Mouse (Mus musculus) CD4-positive, CD25-positive, alpha-beta regulatory T cell, adult 2 months (primary cell): ENCODE measurements around the gene Sorl1.
A peak's percentile ranks its signal among the peaks of the same experiment; 100 is the strongest.

Experiments
- DNase-seq: peaks from one replicate; pipeline ENCODE4 v3.0.0-alpha.2; 2012; ENCODE audit warnings: low read depth, low spot score

Gene Sorl1

DNA sequence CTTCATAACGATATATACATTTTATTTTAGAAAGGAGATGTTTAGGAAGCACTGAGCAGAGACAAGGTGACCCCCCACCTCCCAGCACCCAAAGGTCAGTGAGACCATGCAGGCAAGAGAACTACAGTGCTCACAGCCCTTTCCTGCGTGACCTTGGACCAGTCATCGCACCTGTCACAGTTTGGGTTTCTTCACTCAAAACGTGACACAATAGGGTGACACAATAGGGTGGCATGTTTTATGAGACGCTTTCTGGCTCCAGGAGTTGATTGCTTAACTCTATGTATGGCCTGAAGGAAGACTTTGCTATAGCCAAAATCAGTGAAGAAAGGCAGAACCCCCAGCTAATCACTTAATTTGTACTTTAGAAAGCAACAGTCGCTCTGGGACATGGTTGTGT, 1.7 kb downstream of the Sorl1 start:
- DNase-seq, result no peak

DNA sequence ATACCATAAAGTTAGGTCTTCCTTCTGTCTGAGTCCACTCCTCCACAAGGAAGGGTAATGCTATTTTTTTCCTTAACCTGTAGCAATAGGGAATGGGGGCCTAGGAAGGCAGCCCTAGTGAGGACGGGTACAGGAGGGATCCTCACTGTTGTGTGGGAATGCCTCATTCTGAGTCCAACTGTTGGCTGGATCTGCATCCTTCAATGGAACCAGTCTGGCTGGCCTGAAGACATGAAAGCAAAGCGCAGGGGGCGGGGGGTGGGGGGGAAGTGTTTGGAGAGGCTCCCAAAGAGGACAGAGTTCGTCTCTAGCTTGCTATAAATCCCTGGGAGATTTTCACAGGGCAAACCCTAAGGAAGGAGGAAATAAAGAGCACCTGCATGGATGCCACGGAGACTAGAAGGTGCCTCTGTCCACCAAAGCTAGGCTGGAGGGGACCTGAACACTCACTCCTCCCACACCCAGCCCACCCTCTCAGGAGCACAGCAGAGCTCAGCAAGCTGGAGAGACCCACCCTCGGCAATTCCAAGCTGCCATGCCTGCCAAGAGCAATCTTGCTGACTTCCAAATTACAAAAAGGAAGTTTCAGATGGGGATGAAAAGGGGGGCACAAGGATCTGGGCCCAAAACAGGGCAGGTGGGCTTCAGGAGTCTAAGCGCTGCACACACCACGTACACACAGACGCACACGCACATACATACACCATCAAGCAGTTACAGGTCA, 2.3 kb downstream of the Sorl1 start:
- no peak for DNase-seq

DNA sequence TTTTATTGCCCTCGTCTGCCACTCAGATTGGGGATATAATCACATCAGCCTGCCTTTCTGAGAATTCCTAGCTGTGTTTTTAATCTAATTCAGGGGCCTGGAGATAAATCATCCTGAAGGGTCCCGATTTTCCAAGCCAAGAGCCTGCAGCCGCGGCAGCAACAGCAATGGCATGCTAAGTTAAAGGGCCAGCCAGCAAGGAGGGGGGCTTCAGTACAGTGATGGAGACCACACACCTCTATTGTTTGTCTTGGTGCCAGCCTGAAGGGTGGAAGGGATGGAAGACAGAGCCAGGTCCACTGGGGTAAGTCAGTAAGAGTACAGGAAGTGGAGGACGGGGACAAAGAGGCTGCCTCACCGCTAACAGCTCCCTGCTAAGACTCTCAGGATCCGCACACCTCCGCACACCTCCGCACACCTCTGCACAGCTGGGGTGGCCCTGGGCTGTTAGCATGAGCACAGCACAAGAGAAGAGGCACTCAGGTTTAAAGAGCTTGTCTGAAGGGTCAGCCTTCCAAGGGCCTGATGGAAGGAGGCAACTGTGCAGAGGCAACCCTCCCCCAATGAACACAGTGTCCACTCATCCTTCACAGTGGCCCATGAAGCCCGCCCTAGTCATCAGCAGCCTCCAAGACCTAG, 7.6 kb downstream of the Sorl1 start:
- DNase-seq, result no peak

DNA sequence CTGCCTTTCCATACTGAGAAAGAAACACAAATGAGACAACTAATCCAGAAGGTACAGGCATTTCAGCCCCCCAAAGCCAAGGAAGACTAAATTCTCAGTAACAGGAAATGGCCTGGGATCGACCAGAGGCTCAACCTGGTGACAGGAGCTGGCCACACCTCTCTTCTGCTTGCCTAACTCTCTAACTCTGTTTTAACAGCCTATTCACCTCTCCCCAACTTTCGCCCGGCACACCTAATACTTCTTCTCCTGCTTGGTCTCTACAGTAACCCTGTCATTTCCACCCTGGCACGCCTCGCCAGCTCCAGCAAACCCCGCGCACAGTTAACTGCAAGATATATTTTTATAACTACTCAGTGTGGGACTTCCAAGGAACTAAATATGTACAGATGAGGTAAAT, 9.0 kb downstream of the Sorl1 start:
- no peak for DNase-seq

DNA sequence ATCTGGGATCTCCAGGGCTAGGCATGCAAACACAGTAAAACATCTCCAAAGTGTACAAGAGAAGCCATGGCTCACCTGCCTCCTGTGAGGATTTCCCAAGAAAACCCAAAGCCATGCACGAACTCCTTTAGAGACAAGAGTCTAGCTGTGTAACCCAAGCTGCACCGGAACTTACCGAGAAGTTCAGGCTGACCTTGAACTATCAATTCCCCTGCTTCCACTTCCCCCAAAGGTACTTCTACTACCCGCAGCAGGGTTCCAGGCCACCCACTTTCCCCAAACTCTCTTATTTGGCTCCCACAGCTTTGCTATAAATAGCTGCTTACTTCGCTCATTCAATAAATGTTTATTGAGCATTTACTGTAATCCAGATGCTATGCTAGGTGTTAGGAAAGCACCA, 10.8 kb downstream of the Sorl1 start:
- no peak for DNase-seq

DNA sequence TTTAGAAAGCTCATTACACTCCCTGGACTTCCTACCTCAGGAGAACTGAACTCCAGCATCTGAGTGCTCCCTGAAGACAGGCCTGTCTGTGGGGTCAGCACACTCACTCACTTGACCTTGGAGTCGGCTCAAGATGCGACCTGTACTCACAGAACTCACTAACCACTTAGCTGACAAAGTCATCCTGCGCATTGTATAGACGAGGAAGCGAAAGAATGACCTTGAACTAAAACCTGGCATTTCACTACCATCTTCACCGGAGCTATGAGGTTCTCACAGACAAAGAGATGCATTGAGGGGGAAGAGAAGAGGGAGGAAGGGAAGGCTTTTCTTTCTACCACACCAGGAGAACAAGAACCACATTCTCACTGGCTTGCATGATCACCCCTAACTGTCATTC, 11.4 kb downstream of the Sorl1 start:
- no peak for DNase-seq

DNA sequence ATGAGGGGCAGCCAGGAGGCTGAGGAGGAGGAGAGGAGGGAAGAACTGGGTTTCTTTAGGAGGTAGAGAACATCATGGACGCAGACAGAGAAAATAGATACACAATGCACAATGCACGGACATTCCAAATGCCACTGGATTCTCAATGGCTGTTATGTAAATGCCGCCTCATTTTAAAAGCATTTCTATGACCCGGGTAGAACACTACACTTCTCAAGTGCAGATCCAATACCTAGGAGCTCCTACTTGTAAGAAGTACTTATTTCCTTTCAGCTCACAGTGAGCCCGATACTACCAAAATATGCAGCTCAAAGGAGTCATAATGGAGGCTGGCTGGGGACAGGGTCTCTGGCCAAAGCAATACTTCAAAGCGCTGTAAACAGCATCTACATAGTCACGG, 12.8 kb downstream of the Sorl1 start:
- no peak for DNase-seq

DNA sequence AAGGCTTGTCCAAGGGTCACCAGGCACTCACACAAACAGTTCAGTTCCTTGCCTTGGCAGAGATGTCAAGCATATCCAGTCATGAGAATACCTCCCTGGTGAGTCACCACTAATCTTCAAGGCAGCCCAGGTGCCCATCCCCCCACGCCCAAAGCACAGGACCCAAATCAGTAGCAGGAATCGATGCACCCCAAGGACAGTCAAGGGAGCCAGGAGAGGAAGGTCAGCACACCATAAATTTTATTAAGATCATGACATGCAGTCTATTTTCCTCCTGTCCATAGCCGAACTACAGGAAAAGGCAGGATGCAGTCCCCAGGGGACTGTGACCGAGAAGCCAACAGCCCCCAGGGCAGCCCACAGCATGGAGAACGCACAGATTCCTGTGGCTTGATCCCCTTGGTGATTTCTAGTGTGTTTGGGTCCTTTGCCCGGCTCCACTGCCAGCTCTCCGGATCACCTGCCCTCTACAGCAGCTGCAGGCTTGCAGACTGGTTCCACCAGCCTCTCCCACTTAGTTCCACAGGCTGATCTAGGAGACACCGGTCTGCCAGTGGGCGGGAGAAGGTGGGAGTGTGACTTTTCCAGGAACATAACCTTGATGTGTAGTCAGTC, 14.2 kb downstream of the Sorl1 start:
- peak; percentile 53 for DNase-seq

DNA sequence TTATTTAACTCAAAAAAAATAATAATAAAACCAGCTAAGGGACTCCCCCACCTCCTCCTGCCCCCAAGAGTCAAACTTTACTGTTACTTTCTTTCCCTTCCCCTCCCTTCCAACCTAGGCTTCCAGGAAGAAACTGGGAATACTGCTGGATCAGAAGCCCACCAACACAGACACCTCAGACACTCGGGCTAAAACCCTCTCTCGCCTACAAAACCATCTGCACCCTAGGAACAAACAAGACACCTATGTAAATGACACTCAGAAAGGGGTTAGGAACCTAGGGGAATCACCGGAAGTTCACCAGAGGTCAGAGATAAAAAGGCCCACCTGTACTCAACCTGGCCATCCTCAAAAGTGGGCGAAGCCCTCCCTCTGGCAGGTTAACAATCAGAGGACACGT, 15.0 kb downstream of the Sorl1 start:
- no peak for DNase-seq

DNA sequence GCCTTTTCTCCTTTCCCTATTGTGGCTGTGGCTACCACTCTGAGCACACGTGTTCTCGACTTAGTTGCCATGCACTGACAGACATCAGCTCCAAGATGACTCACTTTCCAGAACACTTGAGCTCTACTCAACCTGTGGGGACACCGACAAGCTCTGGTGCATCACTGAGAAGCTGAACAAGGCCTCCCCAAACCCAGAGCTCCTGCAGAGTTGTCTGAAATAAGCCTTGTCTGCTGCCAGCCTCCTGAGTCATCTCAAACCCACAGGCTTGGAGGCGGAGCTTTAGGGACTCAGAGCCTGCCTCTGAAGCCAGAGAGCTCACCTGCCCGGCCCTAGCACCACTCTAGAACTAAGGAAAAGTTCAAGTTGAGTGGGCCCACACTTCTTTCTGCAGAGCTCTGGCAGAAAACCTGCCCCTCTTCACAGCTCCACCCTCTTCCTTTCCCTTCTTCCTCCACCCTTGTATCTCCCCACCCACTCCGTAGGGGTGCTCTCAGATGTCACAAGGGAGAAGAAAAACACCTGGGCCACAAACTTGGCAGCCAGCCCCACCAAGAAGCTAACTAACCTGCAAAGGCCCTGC, 15.6 kb downstream of the Sorl1 start:
- peak; percentile 76 for DNase-seq

DNA sequence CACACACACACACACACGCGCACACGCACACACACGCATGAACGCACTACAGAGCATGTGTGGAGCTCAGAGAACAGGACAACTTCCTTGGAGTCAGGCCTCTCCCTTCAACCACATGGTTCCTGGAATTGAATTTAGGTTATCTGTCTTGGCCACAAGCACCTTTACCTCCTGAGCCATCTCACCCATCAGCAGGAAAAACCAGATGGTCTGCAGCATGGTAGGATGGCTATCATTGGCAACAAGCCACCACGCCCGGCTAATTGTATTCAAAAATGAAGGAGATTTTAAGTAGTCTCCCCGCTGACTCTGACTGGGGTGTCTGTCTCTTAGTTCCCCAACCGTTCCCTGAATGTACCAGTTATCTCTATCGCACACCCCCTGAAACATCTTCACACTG, 17.0 kb downstream of the Sorl1 start:
- no peak for DNase-seq

DNA sequence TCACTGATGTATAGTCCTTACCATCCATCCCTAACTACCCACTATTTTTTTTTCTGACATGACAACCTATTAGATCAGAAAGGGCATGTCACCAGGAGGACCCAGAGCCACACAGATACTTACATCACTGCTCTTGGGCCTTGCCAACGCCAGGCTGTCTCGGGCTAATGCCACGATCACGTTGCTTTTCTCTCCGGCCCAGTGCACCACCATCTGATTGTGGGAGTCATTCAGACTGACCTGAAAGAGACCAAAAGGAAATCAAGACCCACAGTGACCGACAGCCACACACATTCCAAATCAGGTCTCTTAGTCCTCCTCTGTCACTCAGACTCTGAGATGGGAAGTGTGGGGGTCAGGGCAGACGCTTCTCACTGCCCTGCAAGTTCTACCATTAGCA, 17.8 kb downstream of the Sorl1 start:
- no peak for DNase-seq

DNA sequence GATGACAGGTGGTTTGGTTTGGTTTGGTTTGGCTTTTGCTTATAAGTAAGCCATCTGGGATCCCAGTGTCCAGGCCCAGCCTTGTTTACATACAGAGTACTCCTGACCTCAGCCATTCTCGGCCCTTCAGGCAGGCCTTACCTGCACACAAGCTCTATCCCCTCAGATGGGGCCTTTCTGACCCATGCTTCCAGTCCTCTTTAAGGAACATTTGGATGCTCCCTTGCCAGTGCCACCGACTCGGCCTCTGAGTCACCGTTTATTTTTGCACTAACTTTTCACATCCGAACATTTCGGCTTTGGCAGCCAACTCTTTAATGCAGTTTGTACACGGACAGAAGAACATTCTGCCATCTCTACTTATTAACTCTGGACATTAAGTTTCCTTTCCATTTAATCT, 20.6 kb downstream of the Sorl1 start:
- DNase-seq, result no peak

DNA sequence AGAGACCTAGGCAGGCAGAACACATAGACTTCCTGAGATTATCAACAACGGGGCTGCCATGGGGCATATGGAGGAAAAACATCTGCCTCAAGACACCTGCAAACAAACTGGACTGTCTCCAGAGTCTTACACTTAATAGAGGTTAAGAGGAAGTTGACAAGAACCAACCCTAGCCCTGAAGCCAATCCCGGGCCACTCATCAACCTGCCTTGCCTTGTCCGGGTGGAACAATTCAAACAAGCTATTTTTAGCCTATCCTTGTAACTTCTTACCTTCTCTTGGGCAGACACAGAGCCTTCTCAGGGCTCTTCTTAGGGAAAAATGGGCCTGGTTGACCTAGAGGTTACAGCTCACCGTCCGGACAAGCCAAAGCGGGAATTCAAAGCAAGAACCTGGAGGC, 22.1 kb downstream of the Sorl1 start:
- no peak for DNase-seq

DNA sequence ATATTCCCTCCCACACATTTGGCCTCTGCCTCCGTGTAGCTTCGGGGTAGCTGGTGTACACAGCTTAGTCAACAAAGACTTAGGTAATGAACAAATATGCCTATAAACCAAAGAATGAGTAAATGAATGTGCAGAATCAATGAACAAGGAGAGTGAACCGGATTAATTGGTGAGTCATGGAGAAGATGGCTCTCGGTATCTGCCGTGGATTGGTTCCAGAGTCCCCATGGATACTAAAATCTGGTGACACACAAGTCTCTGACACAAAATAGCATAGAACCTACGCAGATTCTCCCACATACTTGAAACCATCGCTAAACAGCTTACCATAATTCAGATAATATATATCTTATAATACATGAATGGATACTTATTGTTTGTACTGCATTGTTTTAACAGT, 22.8 kb downstream of the Sorl1 start:
- DNase-seq, result no peak

DNA sequence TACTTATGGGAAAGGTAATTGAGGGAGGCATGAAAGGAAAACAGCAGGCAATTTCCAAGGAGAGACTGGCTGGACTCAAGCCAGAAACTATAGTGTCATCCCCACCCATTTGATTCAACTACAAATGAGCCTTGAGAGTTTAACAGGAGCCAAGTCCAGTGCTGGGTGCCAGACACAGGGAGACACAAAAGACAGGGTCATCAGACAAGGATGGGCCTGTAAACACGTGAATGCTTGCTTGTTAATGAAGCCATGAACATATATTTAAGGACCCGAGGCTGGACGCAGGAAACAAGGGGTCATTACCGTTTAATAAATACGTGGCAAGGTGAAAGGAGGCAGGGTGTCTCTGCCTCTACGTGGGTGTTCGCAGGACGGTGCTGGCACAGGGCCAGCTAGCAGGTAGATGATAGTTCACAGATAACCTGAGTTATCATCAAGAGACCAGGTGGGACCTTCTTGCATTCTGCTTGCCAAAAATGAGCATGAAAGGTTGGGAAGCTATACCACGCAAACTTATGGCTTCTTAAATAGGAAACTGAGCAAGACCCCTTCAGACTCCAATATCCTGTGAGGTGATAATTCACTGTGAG, 23.4 kb downstream of the Sorl1 start:
- no peak for DNase-seq

DNA sequence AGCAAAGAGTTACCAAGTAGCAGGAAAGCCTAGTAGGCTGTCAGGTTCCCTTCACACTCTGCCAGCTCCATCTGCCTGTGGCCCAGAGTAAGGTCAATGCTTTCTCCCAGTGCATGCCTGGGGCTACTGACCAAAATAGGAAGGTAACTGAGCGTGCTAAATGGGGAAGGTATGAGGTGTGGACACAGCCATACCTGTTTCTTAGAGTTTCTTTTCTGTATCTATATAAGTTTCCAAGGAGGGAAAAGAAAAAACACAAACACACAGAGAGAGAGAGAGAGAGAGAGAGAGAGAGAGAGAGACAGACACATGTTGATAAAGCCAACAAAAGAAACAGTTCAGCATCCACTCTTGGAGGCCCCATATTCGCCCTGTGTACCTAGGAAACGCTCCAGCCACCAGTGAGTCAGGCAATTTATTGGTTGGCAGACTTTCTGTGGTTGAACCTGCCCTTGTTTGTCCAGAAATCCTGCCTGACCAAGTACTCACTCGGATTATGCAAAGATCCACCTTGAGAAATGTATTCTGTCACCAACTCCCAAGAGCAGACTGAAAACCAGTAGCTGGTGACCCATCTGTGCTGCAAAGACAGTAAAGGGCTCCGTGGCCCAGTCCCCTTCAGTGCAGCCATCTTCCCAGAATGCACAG, 25.5 kb downstream of the Sorl1 start:
- no peak for DNase-seq

DNA sequence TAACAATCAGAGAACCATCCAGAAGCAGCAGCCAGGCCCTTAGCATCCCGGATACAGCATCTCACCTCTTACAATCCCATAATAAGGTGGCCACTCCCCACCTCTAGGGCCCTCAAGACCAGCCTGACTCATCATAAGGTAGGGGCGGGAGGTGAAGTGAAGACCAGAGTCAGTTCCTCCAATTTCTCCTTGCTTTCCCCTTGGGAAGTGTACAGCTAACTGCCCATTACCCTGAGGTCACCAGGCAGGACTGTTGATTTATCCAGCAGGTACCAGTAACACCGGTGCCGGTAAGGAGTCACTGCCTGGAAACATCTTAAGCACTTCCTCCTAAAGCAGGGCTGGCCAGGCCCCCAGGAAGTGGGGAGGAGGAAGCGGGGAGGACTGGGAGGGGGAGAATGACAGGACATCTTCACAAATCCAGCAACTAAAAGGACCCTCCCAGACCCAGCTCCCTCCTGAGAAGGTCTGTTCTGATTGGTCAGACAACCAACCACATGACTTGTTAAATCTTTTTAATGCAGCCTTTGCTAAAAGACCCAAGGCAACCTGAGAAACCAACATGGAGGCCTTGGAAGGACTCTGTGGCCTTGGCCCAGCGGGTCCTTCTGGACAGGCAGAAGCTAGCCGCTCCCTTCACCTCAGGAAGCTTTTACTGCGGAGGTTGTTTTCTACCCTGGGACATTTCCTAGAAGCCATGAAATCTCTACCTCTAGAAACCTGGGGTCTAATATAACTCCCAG, 26.2 kb downstream of the Sorl1 start:
- peak; percentile 62 for DNase-seq

DNA sequence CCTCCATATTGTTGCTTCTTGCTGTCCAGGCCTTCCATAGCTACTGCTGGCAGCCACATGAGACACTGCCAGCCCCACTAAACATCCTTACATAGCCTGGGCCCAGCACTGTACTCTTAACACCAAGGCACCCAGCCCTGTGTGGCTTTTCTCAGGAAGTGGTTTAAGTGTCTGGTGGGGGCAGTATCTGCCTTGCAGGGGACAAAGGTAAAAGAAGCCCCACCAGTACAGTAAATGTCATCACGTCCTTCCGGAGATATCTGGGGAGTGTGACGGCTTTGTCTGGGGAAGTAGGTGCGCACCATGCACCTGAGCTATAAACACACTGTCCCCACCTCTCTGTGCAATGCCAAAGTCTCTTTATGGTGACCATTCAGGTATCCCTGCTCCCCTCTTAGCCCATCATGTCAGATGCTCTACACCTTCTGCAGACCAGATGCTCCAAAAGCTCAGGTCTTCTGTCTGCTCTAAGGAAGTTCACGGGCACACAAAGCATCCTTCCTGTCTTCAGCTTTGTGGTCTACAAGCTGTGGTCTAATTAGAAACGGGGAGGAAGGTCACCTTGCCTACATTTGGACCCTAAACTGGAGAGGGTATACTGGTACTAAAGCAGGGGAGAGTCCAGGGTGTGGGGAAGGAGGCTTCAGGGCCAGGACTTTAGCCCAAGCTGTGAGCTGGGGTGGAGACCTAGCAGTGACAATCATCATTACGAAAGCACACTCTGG, 26.9 kb downstream of the Sorl1 start:
- DNase-seq, result peak; percentile 70

DNA sequence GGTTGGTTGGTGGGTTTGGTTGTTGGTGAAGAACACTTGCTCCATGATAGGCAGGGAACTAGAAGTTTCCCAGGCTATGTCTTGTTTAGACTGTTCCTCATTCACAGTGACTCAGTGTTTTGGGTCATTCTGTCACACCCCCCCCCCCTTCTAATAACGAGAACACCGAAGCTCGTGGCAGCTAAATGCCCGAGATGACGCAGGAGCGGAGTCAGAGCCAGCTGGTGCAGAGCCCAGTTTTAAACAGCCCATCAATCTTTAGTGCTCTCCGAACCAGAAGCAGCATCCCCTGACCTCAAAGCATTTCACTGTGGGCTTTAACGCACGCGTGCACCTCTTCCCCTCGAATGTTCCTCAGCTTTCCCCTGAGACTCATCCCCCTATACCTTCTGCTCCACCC, 29.3 kb downstream of the Sorl1 start:
- DNase-seq, result no peak
